Mouse (Mus musculus) myocyte (in vitro differentiated cells): ENCODE results near the gene Slc30a7.

Experiments
- CEBPB ChIP-seq: IDR thresholded peaks from 2 replicates; pipeline ENCODE4 v1.6.1; 2011; ENCODE audit warnings: mild to moderate bottlenecking, moderate library complexity; ENCODE audit not compliant: poor library complexity, insufficient read depth, severe bottlenecking
- POLR2A ChIP-seq: IDR thresholded peaks from one replicate; pipeline ENCODE4 v1.6.1; 2011; ENCODE audit warnings: low read depth, mild to moderate bottlenecking, control low read depth, moderate library complexity; ENCODE audit not compliant: insufficient read length
- POLR2AphosphoS2 ChIP-seq: IDR thresholded peaks from one replicate; pipeline ENCODE4 v1.6.1; 2011; ENCODE audit warnings: low read depth, control low read depth; ENCODE audit not compliant: insufficient read length
- USF1 ChIP-seq: IDR thresholded peaks from one replicate; pipeline ENCODE4 v1.6.1; 2011; ENCODE audit warnings: low read depth, mild to moderate bottlenecking, control low read depth, moderate library complexity

DNA sequence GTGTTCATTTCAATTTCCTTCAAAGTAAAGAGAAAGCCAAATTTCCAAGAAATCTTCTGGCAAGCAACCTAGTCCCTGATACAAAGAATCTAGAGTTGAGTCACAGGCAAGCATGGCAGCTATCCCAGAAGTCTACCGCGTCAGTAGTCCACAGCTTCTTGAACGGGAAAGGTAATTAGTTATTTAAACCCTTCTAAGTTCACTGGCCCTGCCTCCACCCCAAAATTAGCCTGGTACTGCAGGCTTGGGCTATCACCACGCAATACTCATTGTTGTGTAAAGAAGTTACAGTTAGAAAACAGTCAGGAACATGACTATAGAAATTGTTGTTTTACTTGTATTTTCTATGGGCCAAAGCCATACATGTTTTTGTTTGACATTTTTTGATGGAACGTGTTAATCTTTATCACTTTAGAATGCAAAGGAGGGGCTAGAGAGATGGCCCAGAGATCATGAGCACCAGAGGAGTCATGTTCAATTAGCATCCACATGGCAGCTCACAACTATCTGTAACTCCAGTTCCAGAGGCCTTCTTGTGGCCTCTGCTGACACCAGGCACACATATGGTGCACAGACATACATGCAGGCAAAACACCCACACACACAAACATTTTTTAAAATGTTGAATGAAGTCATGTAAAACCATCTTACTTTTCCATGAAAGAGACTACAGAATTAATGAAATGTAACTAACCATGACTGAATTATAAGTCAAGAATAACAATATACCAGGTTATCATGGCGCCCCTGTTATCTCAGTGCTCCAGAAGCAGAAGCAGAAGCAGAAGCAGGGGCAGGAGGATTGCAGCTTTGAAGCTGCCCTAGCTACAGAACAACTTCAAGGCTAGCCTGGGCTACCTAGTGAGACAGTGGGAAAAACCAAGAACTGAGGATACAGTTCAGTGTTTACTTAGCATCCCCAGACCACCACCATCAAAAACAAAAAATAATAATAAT lies 57.0 kb downstream of the Slc30a7 start:
- TF ChIP-seq CEBPB (no peak), USF1 (no peak), POLR2A (no peak), POLR2AphosphoS2 (no peak)
